Mouse (Mus musculus) activated CD4-positive, CD25-positive, alpha-beta regulatory T cell (primary cell): ENCODE results near the gene Mapk14. TPM values are rescaled to one million over a fixed set of nuclear protein-coding genes. Genes with fewer than 3 reads are reported as not detected.

ENCODE experiments used
- polyA plus RNA-seq, 2 experiments: library from polyadenylated mRNA; unstranded; fragments of 100-300 nt; shearing (Covaris generic); gene quantifications; one replicate each; pipeline ENCODE4 v1.2.1; 2017

The Mapk14 gene
- 10 to 100 TPM; 77.2 to 83.0 TPM for polyA plus RNA-seq

DNA sequence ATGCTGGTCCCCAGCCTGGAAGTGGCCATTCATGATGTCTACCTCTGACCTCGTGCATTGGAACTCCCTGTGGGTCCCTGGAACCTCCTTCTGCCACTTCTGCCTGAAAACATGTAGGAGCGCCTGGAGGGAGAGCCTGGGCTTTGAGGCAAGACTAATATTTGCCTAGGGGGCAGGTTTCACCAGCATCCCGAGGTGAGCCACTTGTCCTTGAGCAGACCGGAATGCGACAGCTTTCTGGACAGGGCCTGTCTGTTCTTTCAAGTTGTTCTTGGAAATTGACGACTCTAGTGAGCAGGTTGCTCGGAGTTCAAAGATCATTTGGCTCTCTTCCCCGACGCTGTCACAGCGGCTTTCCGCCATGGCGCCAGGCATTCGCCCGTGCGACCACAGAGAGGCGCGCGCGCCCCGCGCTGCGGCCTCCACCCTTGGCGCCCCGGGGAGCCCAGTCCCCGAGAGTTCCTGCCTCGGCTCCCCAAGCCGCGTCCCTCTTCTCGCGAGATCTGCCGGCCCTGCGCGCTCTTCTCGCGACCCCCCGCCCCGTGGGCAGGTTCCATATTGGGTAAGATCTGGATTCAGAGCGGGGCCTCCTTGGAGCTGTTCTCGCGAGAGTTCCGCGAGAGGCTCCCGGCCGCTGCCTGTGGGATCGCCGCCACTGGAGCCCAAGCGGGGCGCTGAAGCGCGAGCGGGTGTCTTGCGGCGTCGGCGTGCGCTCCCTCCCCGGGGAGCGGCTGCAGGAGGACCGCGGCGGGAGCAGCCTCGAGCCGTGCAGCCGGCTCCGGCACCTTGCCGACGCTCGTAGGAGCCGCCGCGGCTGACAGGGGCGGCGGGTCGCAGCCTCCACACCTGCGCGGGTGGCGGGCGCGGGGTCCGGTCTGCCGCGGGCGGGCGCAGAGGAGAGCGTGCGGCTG is at the start of gene Mapk14:
Gene Mapk14 (plus strand): TSS at position 554 of the 911 bp plus-strand sequence.

DNA sequence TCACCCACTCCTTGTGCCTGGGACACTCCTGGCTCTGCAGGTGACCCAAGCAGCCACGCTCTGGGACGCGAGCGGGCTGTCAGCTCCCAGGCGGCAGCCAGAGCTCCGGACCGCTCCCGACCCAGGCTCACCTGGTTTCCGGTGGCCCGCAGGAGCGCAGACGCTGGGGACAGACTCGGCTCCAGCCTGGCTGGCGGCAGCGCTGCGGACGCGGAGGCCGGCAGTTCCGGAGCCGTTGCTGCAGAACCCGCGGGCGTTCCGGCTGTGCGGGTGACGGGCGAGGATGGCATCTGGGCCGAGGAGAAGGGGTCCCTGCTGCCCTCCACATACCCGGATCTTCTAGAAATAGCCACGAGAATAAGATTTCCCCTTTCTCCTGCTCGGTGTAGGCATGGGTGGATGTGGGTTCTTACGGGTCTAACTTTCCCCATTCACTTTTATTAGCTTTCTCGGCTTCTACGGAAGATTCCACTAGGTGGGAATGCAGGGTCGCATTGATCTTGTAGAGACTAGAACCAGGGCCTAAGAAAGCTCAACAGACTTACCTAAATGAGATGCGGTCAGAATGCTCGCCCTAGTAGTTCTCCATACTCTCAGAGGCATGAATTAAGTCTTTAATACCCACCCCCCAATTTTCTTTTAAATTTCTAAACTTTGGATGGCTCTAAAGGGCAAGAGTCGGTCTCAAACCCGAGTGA is 1.4 kb upstream of the Mapk14 start, which contains the start of gene Slc26a8:
Gene Slc26a8 (minus strand): TSS at position 648 of the 698 bp plus-strand sequence.

DNA sequence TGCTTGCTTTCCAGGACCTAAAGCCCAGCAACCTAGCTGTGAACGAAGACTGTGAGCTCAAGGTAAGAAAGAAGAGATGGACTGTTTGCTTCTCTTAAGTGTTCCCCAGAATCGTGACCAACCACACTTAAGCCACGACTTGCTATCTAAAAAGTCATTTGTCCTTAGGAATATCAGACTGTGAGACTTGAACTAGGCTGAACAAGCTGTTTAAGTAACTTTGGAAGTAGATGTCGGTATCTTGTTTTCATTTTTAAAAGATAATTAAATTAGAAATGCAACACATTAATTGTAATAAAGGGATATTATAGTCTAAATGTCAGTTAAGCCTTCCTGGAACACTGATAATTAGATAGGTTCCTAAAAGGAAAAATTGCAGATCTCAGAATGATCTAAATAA is 34.7 kb downstream of the Mapk14 start, which contains the start of gene AC170998.1:
Gene AC170998.1 (plus strand): TSS at position 301 of the 400 bp plus-strand sequence.

DNA sequence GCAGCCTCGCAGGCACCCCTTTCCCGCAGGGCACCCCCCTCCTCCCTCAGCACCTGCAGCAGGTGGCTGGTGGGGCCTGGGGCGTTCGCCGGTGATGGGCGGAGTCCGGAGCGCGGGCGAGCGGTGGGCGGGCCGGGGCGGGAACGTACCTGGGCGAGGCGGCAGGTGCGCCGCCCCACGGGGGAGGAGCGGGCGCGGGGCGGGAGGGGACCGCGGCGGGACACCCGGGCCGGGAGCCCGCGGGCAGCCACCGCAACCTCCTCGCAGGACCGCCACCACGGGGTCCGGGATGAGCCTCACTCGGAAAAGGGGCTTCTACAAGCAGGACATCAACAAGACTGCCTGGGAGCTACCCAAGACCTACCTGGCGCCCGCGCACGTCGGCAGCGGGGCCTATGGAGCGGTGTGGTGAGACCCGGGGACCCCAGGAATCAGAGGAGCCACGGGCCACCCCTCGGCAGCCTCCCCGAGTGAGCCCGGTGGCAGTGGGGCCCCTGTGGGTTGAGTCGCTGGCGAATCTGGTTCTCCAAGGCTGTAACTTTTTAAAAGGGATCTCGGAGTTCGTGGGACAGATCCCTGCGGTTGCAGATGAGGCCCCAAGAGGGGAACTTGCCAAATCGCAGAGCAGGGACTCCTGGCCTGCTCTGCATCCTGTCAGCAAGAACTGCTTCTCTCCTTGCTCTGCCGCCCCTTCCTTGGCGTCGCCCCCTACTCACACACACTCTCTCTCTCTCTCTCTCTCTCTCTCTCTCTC is 78.2 kb downstream of the Mapk14 start, which contains the start of gene Mapk13:
Gene Mapk13 (plus strand): TSS at position 177 of the 754 bp plus-strand sequence.

Other genes with a start within 250 kb of the Mapk14 start
- 100 to 1,000 TPM in 1 of 2 experiments, 10 to 100 TPM in 1; 79.6 to 102 TPM for gene Fkbp5, start 173.8 kb upstream of the Mapk14 start, polyA plus RNA-seq
- gene Armc12, start 160.5 kb upstream of the Mapk14 start, polyA plus RNA-seq = under 1 TPM in 1 of 2 experiments, not detected in 1; 0.66 TPM
- gene Clpsl2, start 141.9 kb upstream of the Mapk14 start, polyA plus RNA-seq = not detected
- under 1 TPM in 1 of 2 experiments, not detected in 1; 0.52 TPM for gene Clps, start 130.6 kb upstream of the Mapk14 start, polyA plus RNA-seq
- gene Lhfpl5, start 115.7 kb upstream of the Mapk14 start, polyA plus RNA-seq = 1 to 10 TPM in 1 of 2 experiments, under 1 TPM in 1; 0.33 to 1.6 TPM
- gene Srpk1, start 68.6 kb upstream of the Mapk14 start, polyA plus RNA-seq = 100 to 1,000 TPM; 192 to 194 TPM
- under 1 TPM; 0.42 to 0.95 TPM for gene Slc26a8, start 1.1 kb upstream of the Mapk14 start, polyA plus RNA-seq
- 1 to 10 TPM; 4.8 to 8.9 TPM for gene AC170998.1, start 34.8 kb downstream of the Mapk14 start, polyA plus RNA-seq
- gene Mapk13, start 78.0 kb downstream of the Mapk14 start, polyA plus RNA-seq = 1 to 10 TPM in 1 of 2 experiments, not detected in 1; 1.7 TPM
- gene Brpf3, start 109.8 kb downstream of the Mapk14 start, polyA plus RNA-seq = 10 to 100 TPM in 1 of 2 experiments, 1 to 10 TPM in 1; 9.6 to 10.1 TPM
- under 1 TPM in 1 of 2 experiments, not detected in 1; 0.05 TPM for gene Pnpla1, start 167.1 kb downstream of the Mapk14 start, polyA plus RNA-seq
- 1 to 10 TPM in 1 of 2 experiments, under 1 TPM in 1; 0.80 to 1.8 TPM for gene 4930539E08Rik, start 224.0 kb downstream of the Mapk14 start, polyA plus RNA-seq